Mouse (Mus musculus) c-Kit-positive CD71-negative TER-119-negative erythroid progenitor cells, embryonic 14.5 days (primary cell): ENCODE measurements around the gene Prr14l.
A peak's percentile ranks its signal among the peaks of the same experiment; 100 is the strongest.
"Not testable (repeated sequence)": the region's sequence is repeated elsewhere in the genome, so short reads cannot be mapped to it uniquely, and the experiment has no call there.

Source experiments
- DNase-seq: peaks from one replicate; pipeline ENCODE4 v3.0.0-alpha.2; 2013; ENCODE audit warnings: low read depth

Gene Prr14l

DNA sequence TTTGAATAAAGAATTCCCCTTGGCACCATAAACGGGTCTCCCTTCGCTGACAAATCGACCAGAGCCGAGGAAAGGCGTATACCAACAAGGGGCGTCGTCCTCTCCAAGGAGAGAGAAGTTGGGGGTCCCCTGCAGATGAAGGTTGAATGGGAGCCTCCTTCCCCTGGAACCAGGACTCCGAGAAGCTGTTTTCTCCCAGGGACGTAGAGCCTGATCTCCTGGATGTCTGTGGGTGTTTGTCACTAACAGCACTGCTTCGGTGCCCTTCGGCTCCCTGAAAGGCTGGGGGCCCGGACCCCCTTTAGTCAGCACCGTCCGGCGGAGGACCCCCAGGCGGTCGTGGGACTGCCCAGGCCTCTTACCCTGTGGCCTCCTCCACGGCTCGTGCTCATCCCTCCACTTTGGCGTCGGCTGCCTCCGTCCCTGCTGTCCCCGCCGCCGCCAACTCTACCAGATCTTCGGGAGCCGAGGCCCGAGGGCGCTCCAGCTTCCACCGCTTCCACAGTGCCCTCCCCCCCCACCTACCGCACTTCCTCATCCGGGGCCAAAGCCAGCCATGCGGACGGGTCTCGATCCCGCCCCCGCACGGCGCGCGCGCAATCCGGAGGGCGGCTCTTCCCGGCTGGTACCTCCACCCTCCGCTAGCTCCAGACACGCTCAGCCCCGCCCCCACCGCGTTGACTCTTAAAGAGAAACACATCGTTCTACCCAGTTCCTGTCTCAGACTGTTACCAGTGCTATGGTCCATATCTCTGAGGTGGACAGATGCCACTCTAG, at the start of gene Prr14l:
TSS of gene Prr14l (minus strand) at position 526 of the 777 bp plus-strand sequence.
- DNase-seq, result peak; percentile 97

DNA sequence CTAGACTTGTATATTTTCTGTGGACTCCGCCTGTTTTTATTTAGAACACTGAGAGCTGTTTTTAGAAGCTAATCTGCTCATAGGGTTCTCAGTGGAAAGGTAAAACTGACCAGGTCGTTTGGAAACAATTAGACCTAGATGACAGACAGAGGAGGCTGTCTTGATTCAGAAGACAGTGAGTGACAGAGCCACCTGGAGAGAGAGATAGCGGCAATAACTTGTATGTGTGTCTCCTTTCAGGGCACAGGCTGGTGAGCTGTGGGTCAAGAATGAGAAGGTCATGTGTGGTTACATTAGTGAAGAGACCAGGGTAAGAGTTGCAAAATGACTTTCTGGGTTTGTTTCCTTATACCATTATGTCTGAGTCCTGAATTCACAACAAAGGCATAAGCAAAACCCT, 32.7 kb upstream of the Prr14l start:
- DNase-seq, result no peak

DNA sequence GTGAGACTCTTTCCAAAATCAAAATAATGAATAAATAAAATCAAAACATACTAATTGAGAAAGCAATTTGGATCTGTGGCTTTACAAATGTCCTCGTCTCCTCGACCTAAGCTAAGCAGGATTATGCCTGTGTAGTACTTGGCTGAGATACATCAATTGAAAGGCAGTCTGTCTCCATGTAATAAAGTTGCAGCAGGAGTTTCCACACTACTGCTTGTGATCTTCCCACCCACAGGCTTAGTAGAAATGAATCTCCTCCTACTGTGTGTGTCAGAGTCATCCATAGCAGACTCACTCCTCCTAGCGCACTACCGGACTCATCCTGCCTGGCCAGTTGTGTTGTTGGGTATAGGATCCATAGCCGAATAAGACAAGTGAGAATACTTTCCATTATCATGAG, 18.3 kb upstream of the Prr14l start:
- no peak for DNase-seq

DNA sequence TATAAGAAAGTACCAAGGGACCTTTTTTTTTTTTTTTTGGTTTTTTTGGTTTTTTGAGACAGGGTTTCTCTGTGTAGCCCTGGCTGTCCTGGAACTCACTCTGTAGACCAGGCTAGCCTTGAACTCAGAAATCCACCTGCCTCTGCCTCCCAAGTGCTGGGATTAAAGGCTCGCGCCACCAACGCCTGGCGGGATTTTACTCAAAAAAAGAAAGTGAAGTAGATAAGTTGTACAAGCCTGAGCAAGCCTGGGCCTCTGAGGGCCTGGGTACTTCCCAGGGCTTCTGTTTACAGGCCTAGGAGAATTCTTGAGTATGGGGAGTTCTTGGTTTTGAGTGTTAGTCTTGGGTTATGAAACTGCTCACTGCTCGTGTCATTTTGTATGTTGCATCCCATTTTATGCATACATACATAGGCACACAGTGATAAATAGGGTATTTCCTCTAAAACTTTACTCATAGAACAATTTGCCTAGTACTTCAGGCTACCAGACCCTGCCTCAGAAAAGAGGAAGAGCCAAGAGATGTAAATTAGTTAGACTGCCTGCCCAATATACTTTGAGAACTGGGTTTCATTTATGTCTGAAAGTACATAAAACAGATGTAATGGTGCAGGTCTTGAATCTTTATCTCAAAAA, 15.5 kb upstream of the Prr14l start:
- DNase-seq, result no peak

DNA sequence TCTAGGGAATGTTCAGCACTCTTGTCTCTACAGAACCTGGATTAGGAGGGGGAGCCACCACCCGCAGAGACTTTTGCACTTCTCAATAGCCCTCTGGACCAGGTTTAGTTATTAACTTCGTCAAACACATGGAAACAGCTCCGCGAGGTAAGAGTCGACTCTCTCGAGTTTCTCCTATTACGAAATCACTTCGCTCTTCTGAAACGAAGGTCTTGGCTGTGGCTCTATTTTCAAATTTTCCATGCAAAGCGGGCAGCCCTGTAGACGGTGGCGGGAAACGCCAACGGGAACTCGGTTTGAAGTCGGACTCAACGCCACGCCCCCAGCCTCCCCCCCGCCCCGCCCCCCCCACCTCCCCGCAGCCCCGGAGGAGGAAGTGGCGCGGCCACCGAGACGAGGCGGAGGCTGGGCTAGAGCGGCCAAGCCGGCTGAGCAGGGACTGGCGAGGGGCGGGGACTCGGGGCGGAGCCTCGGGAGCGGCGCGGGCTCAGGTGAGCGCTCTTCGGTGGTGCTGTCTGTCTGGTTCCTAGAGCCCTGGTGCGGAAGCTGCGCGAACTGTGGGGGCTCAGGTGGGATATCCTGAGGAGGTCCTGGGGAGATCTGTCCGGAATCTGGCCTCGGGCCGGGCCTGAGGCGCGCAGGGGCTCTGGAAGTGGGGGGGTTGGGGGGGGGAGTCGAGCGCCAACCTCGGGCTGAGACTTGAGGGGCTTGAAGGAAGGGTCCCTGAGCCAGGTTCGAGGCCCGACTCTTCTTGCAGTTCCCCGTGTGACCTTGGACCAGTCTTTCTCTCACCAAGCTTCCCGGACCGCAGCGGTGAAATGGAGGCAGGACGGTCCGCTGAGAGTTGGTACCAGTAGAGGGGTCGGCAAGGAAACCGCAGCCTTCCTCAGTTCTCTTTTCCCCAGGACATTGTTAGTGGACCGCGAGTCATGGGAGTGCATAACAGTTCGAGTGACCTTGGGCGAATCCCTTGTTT, 9.5 kb upstream of the Prr14l start, which contains the start of gene Depdc5:
TSS of gene Depdc5 (plus strand) at position 449 of the 976 bp plus-strand sequence.
- peak; percentile 79 for DNase-seq

DNA sequence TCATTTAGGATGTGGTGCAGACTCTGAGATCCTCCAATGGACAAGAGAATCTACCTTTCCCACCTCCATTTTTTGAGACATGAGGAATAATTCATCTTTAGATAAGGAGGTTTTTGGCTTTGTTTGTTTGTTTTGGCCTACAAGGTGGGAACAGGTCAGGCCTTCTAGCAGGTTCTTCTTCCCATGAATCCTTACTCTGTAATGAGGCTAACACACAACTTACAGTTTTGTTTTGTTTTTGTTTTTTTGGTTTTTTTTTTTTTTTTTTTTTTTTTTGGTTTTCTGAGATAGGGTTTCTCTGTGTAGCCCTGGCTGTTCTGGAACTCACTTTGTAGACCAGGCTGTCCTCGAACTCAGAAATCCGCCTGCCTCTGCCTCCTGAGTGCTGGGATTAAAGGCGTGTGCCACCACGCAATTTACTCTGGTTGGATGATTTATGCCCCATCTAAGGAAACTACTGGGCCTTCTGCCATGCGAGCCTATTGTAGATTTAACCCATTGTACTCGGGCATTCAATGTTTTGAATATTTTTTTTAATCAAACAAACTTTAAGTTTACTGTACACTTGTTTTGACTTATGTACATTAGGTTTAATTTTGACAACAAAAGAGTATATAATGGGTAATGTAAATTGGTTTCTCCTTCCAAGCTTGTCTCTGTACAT, 8.5 kb upstream of the Prr14l start:
- DNase-seq, result no peak

DNA sequence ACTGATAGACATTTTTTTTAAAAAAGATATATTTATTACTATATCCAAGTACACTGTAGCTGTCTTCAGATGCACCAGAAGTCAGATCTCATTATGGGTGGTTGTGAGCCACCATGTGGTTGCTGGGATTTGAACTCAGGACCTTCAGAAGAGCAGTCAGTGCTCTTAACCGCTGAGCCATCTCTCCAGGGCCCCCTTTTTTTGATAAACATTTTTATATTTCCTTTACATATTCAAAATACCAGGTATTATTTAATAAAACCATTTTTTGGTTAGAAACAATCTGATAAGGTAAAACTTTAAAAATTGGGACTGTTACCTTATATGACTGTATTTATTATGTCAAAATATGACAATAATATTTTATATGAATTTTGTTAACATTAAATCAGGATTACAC, 7.0 kb upstream of the Prr14l start:
- DNase-seq, result no peak

DNA sequence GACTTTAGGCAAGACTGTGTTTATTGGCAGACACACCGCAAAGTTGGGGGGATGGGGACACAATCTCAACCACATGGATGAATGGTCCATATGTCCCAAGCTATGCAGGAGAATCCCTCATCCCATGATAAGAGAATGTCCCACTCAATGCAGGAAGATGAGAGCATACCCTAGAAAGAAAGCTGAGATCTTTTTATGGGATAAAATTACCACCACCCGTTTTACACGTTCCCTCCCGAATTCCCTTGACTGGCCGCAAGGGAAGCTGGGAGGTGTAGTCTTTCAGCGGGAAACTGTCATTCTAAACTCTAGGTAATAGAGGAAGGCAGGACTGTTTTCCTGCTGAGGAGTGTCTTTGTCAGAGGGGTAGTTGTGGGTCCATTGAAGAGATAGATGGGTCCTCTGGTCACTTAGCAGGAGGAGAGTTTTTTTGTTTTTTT, 3.7 kb upstream of the Prr14l start:
- no peak for DNase-seq

DNA sequence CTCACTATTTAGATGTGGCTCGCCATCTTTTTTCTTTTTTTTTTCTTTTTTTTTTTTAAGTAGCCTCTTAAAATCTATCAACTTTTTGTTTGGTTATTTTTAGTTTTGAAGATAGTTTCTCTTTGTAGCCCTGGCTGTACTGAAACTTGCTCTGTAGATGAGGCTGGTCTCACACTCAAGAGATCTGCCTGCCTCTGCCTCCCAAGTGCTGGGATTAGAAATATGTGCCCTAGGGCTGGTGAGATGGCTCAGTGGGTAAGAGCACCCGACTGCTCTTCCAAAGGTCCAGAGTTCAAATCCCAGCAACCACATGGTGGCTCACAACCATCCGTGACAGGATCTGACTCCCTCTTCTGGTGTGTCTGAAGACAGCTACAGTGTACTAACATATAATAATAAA, 1.2 kb upstream of the Prr14l start:
- not testable (repeated sequence) for DNase-seq

DNA sequence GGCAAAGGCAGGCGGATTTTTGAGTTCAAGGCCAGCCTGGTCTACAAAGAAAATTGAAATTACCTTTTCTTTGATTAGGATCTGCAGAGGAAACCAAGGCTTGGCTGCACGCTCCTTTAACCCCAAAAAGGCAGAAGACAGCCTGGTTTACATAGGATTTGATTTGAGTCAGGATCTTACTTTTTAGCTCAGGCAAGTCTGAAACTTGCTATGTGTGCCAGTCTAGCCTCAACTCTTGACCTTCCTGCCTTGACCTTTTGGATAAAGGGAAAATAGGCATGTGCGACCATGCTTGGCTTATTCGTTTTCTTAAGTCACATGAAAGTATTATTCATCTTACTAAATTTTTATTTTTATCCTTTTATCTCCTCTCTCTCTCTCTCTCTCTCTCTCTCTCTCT, 762 bp upstream of the Prr14l start:
- DNase-seq, result no peak

DNA sequence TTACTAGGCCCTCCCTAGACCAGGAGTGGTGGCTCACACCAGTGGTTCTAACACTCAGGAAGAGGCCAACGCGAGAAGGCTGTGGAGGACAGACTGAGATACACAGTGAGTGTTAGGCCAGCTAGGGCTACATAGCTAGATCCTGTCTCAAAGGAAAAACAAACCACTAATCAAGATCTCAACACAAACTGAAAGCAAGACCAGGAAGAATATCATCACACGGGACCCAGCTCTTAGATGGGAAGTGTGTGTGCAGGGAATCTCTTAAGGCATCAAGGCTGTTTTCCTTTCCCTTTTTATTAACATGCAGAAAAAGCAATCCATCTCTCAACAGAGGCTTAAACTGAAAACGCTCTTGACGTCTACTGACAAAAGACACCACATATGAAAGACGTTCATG, 2.0 kb downstream of the Prr14l start:
- no peak for DNase-seq

DNA sequence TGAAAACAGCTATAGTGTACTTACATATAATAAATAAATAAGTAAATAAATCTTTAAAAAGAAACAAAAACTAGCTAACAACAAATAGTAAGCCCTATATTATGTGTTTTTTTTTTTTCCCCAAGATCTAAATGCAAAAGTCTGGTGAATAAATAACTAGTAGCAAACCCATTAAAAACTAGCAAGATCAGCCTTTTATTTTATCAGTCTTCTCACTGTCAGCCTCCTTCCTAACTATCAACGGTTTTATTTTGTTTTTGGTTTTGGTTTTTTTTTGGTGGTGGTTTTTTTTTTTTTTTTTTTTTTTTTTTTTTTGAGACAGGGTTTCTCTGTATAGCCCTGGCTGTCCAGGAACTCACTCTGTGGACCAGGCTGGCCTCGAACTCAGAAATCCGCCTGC, 4.5 kb downstream of the Prr14l start:
- not testable (repeated sequence) for DNase-seq

DNA sequence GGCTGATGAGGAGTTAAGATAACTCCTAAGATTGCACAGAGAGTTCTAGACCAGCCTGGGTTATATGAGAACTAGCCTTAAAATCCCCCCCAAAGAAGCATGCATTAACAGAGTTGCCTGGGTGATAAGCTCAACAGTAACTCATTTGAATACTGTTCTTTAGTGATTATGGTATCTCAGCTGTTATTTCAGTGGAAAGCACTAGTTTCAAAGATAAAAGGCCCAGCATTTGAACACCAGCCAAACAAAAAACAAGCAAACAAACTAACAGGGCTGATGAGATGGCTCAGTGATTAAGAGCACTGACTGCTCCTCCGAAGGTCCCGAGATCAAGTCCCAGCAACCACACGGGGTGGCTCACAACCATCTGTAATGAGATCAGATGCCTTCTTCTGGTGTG, 4.9 kb downstream of the Prr14l start:
- no peak for DNase-seq

DNA sequence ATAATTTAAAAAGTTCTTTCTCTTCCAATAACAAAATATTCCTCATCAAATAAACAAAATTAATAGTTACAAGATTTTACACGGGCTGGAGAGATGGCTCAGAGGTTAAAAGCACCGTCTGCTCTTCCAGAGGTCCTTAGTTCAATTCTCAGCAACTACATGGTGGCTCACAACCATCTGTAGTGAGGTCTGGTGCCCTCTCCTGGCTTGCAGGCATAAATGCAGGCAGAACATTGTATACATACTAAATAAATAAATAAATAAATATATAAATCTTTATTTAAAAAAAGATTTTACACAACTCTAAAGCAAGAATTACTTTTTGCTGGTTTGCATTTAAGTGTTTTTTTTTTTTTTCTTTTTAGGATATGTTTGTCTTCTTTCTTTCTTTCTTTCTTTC, 14.0 kb downstream of the Prr14l start:
- DNase-seq, result no peak

DNA sequence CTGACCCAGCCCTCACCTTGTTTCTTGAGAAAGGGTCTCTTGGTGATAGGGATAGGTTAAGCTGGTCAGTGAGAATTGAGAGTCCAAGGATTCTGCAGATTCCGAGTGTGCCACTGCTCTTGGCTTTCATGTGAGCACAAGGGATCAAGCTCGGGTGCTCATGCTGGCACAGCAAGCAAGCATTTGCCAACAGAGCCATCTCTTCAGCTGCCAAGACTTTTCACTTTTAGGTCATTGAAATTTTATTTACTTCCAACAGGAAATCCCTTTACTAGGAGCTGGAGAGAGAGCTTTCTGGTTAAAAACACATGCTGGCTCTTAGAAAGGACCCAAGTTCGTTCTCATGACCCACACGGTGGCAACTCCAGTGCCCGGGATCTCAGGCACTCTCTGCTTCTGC, 17.1 kb downstream of the Prr14l start:
- no peak for DNase-seq

DNA sequence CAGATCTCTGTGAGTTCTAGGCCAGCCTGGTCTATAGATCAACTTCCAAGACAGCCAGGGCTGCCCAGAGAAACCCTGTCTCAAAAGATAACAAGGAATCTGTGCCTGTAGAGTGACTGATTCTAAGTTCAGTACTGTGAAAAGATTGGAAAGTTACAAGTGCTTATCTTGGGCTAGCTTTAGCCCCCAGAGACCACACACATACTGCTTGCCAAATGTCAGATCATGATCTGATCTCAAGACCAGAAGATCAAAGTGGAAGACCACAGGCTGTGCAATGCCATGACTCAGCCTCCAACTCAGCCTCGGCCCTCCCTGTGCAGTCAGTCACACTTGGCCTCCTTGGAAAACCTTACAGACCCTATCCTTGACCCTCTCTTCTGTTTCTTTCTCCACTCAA, 19.6 kb downstream of the Prr14l start:
- DNase-seq, result no peak

DNA sequence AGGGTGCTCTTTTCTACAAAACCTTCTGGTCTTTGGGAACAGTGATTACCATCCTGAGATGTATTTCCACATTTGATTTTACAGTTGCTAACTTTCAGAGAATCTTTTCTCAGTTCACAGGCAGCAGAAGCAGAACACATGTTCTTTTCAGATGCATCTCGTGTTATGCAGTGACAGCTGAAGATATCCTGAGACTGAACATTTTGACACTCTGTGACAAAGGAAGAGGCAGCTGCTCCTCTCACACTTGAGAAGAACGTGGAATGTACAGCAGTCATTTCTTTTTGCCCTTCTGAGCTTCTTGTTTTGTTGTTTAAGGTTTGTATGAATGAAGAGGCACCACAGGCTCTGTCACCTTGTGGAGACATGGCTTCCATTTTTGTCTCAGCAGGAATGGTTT, 24.0 kb downstream of the Prr14l start:
- DNase-seq, result no peak

DNA sequence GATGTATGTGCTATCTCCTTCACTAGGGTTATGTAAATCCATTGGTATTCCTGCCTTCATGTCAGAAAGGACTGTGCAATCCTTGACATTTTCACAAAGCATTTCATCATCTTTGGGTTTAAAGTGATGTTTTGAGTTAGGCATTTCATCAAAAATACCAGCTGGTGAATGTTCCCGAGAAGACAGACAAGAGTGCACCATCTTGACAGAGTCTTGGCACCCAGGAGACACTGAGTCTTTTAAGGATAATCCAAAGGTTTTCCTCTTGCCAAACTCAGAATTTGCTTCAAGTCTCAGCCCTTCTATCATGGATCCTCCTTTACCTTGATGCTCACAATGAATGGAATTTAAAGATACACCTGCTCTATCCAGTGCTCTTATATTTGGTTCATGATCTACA, 25.3 kb downstream of the Prr14l start:
- DNase-seq, result not testable (repeated sequence)

DNA sequence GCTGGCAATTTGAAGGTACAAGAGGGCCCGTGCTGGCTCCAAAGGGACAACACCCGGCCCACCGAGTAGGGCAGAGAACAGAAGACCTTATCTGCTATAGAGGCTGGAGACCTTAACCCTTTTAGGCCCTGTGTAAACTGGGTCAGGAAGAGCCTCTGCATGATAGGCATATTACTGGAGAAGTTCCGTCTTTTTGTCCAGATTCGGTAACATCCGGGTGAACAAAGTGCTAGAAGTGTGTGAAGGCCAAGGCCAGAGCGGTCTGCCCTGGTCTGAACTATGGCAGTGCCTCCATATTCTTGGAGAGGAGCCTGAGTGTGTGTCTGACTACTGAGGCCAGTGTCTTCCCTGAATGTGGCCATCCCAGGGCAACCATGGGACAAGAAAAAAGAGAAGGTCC, 27.0 kb downstream of the Prr14l start, which contains the start of gene Gm20671:
TSS of gene Gm20671 (minus strand) at position 101 of the 400 bp plus-strand sequence.
- DNase-seq, result no peak

DNA sequence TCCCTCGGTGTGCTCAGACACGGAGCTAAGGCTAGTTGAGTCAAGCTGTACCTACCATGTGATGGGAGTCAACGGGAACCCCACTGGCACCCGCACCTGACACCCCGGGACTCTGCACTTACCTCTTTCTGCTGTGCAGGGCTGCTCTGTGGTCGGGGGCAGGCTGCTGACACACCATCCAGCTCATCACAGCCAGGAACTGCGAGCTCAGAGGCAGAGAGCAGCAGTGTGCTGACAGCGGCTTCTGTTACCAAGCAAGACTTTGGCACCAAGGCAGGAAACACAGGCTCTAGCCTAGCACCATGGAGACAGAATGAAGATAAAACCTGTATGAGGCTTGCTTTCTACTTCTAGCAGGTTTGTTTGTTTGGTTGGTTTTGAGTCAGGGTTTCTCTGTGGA, 33.6 kb downstream of the Prr14l start:
- no peak for DNase-seq

DNA sequence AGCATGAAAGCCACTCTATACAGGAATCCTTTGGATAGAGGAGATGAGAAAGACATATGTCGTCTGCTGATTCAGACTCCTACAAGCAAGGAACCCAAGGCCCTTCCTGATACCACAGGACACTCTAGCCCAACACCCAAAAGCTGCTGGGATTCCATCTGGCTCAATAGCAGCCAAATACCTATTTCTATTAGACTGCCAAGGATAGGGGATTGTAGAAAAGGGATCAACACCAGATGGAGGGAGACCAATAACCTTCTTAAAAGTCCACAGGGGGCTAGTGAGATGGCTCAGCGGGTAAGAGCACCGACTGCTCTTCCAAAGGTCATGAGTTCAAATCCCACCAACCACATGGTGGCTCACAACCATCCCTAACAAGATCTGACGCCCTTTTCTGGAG, 38.7 kb downstream of the Prr14l start:
- DNase-seq, result no peak

DNA sequence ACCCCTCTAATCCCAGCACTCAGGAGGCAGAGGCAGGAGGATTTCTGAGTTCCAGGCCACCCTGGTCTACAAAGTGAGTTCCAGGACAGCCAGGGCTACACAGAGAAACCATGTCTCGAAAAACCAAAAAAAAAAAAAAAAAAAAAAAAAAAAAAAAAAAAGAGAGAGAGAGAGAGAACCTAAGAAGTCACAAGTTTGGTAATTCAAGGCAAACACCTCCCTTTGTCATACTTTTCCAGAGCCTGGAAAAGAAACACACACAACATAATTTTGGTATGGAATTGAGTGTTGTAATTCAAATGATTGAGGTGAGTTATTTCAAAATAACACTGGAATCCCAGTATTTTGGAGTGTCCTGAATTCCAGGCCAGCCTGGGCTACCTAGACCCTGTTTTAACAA, 67.6 kb downstream of the Prr14l start:
- not testable (repeated sequence) for DNase-seq
